Mouse (Mus musculus) forebrain, embryonic 15.5 days (tissue): Measurements from ENCODE around the gene Gm35549. TPM values are rescaled to one million over a fixed set of nuclear protein-coding genes. Genes with fewer than 3 reads are reported as not detected.
"Not testable (repeated sequence)": the region's sequence is repeated elsewhere in the genome, so short reads cannot be mapped to it uniquely, and the experiment has no call there.

Experiments
- ATAC-seq: fragments of 200-750 bp; cut with Nextera tagmentation; replicated peaks from 2 replicates; pipeline ENCODE4 v1.8.0; 2017; ENCODE audit warnings: mild to moderate bottlenecking, moderate TSS enrichment, moderate library complexity
- H3K27ac ChIP-seq: fragments of 300-500 bp; sonication (generic); replicated peaks from 2 replicates; pipeline ENCODE4 v1.5.1; 2015; ENCODE audit warnings: mild to moderate bottlenecking, inconsistent platforms
- H3K27me3 ChIP-seq: fragments of 300-500 bp; sonication (generic); 2 replicates; pipeline ENCODE4 v1.6.1; 2015; ENCODE audit warnings: inconsistent platforms
- H3K36me3 ChIP-seq: fragments of 300-500 bp; sonication (generic); 2 replicates; pipeline ENCODE4 v1.6.1; 2015; ENCODE audit warnings: mild to moderate bottlenecking, inconsistent platforms
- H3K4me1 ChIP-seq: fragments of 300-500 bp; sonication (generic); 2 replicates; pipeline ENCODE4 v1.6.1; 2015; ENCODE audit warnings: inconsistent platforms
- H3K4me2 ChIP-seq: fragments of 300-500 bp; sonication (generic); replicated peaks from 2 replicates; pipeline ENCODE4 v1.6.1; 2015; ENCODE audit warnings: mild to moderate bottlenecking, inconsistent platforms
- H3K4me3 ChIP-seq: fragments of 300-500 bp; sonication (generic); 2 replicates; pipeline ENCODE4 v1.5.1; 2015; ENCODE audit warnings: mild to moderate bottlenecking, inconsistent platforms
- H3K9ac ChIP-seq: fragments of 300-500 bp; sonication (generic); replicated peaks from 2 replicates; pipeline ENCODE4 v1.6.1; 2015; ENCODE audit warnings: mild to moderate bottlenecking, inconsistent platforms
- H3K9me3 ChIP-seq: fragments of 300-500 bp; sonication (generic); 2 replicates; pipeline ENCODE4 v1.6.1; 2016; ENCODE audit warnings: inconsistent platforms
- WGBS: fragments of 180-500 bp; shearing (Covaris S2); methylation state at CpG from one replicate; pipeline ENCODE4 v1.1.7; 2015; ENCODE audit warnings: mixed read lengths; 5-methylcytosine and 5-hydroxymethylcytosine counted together
- polyA plus RNA-seq: library from polyadenylated mRNA; unstranded; fragments of >200 nt; fragmentation: Nextera tagmentation; extraction: Ambion mirVana; gene quantifications from 2 replicates; pipeline ENCODE4 v1.2.1, GENCODE M21; 2015

Gene Gm35549
- polyA plus RNA-seq, 1 experiment from 2014 or later: 0.50 TPM

DNA sequence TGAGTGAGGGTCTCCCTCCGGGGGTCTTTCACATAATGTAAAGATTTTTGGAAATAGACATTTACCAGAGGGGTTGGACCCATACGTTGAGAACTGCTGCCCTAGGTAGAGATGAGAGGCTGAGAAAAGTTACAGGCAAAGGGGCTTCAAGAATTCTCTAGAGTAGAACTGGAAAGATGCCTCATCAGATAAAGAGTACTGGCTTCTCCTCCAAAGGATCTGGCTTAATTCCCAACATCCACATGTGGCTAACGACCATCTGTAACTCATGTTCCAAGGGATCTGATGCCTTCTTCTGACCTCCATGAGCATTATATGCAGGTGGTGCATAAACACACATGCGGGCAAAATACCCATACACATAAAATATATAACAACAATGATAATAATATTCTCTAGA is 11.8 kb upstream of the Gm35549 start:
- no peak for ATAC-seq
- 94% methylated on average over 4 of the region's 4 CpGs for WGBS
- no peaks in the 10 kb centered on the region for H3K4me1 ChIP-seq

DNA sequence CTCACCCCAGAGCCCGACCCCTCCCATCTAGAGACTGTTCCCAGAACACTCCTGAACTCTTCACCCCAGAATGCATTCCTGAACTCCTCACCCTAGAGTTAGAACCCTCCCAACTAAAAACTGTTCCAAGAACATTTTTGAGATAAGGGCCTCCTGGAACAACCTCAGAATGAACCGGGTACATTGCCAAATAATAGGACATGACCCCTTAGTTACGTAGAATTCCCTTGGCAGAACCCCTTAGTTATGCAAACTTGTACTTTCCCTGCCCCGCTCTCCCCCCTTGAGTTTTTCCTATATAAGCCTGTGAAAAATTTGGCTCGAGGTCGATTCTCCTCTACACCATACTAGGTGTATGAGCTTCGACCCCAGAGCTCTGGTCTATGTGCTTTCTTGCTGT is 11.3 kb upstream of the Gm35549 start:
- not testable (repeated sequence) for H3K4me3 ChIP-seq, H3K4me2 ChIP-seq, H3K9ac ChIP-seq, H3K9me3 ChIP-seq, H3K27me3 ChIP-seq, H3K27ac ChIP-seq, H3K4me1 ChIP-seq, ATAC-seq
- 96% methylated on average over 2 of the region's 7 CpGs for WGBS
- peaks cover 94% of the 10 kb centered on the region for H3K36me3 ChIP-seq

More for the DNA sequence above, 11.8 kb upstream of the Gm35549 start:
- H3K4me3 ChIP-seq: no peak overlapping the region
- no peak overlapping the region for H3K4me2 ChIP-seq
- no peaks in the 10 kb centered on the region; the same call in 1 of the 2 replicates for H3K9me3 ChIP-seq
- no peaks in the 10 kb centered on the region for H3K27me3 ChIP-seq
- H3K27ac ChIP-seq: no peak overlapping the region
- peaks cover 94% of the 10 kb centered on the region for H3K36me3 ChIP-seq
- no peak overlapping the region for H3K9ac ChIP-seq

DNA sequence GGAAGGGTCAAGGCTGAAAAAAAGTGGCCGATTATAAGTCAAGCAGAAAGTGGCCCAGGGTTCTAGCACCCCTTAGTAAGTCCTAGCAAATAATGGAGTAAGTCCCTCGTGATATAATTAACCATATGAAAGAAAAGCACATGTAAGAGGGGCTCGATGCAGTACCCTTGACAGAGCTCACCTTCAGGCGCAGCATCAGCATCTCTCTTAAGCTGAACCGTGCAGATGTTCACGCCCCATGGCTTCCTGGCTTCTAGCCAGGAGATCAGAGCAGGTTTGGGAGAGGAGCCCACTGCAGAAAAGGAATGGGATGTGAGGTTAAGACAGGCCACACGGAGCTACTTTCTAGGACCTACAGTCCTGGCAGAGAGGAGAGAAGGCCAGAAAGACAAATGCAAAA is 10.7 kb upstream of the Gm35549 start:
- H3K9me3 ChIP-seq: no peaks in the 10 kb centered on the region; the same call in 1 of the 2 replicates
- 89% methylated on average over 7 of the region's 7 CpGs for WGBS
- no peak overlapping the region for H3K9ac ChIP-seq
- no peaks in the 10 kb centered on the region for H3K4me1 ChIP-seq
- H3K4me2 ChIP-seq: no peak overlapping the region
- no peaks in the 10 kb centered on the region for H3K27me3 ChIP-seq
- H3K36me3 ChIP-seq: peaks cover 94% of the 10 kb centered on the region
- H3K27ac ChIP-seq: no peak overlapping the region
- no peak overlapping the region for H3K4me3 ChIP-seq
- ATAC-seq: no peak

DNA sequence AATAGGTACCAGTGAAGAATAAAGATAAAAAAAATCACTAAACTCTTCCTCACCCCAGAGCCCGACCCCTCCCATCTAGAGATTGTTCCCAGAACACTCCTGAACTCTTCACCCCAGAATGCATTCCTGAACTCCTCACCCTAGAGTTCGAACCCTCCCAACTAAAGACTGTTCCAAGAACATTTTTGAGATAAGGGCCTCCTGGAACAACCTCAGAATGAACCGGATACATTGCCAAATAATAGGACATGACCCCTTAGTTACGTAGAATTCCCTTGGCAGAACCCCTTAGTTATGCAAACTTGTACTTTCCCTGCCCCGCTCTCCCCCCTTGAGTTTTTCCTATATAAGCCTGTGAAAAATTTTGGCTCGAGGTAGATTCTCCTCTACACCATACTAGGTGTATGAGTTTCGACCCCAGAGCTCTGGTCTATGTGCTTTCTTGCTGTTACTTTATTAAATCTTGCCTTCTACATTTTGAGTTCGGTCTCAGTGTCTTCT is 4.0 kb upstream of the Gm35549 start:
- not testable (repeated sequence) for H3K9me3 ChIP-seq, H3K27ac ChIP-seq, H3K9ac ChIP-seq, H3K27me3 ChIP-seq, H3K4me3 ChIP-seq, ATAC-seq, H3K4me2 ChIP-seq
- peaks cover 11% of the 10 kb centered on the region; the same call in 1 of the 2 replicates for H3K4me1 ChIP-seq
- 94% methylated on average over 8 of the region's 8 CpGs for WGBS
- H3K36me3 ChIP-seq: peaks cover 46% of the 10 kb centered on the region

DNA sequence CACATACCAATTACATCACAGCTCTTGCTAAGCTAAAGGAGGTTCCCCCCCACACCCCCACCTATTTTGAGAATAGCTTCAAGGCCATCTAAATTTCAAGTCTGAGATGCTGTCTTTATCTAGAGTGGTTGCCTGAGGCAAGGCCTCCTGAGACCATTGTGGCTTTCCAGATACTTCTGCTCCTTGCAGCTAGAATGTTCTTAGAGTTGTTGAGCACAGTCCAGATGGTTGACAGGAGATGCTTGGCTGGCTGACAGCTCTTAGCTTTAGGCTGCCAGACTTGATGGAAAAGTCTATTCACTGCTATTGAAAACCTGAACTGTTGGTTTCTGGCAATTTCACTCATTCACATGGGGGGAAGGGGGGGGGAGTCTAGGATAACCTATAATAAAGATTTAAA is 2.3 kb upstream of the Gm35549 start:
- Histone ChIP-seq H3K9ac (no peak overlapping the region), H3K27ac (peak overlapping the region; percentile 34; the same call in 1 of the 2 replicates), H3K36me3 (peaks cover 29% of the 10 kb centered on the region), H3K4me3 (no peak overlapping the region), H3K4me1 (peaks cover 11% of the 10 kb centered on the region; the same call in 1 of the 2 replicates), H3K9me3 (0 out of 2 replicates have a peak, but pooled peaks cover 2% of the 10 kb centered on the region), H3K4me2 (no peak overlapping the region), H3K27me3 (no peaks in the 10 kb centered on the region)
- ATAC-seq: peak; percentile 69

DNA sequence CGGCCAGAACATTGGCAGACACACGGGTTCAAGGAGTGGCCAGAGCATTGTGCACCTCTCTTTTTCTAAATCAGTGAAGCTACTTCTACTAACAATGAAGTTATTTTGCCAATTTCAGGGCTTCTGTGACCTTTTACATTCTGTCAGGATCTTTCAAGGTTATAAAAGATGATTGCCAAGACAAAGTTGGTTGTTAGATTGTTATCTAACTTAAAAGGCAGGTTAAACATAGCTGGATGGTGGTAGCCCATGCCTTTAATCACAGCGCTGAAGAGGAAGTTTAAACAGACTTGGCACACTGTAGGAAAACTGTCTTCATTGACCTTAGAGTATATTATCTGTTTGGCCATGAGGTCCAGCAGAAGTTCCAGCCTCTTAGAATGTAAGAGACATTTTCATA is 1.8 kb upstream of the Gm35549 start:
- Histone ChIP-seq H3K36me3 (peaks cover 24% of the 10 kb centered on the region), H3K27ac (peak overlapping the region; percentile 34; the same call in 1 of the 2 replicates), H3K27me3 (no peaks in the 10 kb centered on the region), H3K4me3 (no peak overlapping the region), H3K4me2 (no peak overlapping the region), H3K9ac (no peak overlapping the region), H3K9me3 (0 out of 2 replicates have a peak, but pooled peaks cover 2% of the 10 kb centered on the region), H3K4me1 (peaks cover 11% of the 10 kb centered on the region; the same call in 1 of the 2 replicates)
- 80% methylated on average over 3 of the region's 3 CpGs for WGBS
- ATAC-seq: no peak

DNA sequence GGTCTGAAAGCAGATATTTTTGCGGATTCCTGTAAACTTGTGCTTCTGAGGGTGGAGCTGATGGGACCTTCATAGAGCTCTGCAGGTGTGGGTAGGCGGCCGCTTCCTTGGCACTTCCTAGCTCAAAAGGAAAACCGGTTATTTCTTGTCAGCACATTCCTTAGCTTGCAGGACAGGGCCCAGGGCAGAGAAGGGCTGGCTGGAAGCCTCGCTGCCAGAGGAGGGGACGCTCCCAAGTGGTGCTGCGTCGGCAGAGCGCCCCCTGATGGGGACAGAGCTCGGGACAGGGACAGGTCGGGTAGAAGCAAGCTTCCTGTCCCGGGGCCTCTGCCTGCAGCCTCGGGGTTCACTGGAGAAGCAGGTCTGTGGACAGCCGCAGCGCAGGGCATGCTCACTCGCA is 6.2 kb downstream of the Gm35549 start:
- H3K9ac ChIP-seq: no peak overlapping the region
- no peak for ATAC-seq
- H3K27ac ChIP-seq: no peak overlapping the region
- H3K9me3 ChIP-seq: no peaks in the 10 kb centered on the region
- H3K36me3 ChIP-seq: peaks cover 4% of the 10 kb centered on the region
- H3K4me3 ChIP-seq: no peak overlapping the region
- no peak overlapping the region for H3K4me2 ChIP-seq
- H3K4me1 ChIP-seq: peaks cover 18% of the 10 kb centered on the region
- H3K27me3 ChIP-seq: no peaks in the 10 kb centered on the region
- WGBS: 27% methylated on average over 16 of the region's 16 CpGs

DNA sequence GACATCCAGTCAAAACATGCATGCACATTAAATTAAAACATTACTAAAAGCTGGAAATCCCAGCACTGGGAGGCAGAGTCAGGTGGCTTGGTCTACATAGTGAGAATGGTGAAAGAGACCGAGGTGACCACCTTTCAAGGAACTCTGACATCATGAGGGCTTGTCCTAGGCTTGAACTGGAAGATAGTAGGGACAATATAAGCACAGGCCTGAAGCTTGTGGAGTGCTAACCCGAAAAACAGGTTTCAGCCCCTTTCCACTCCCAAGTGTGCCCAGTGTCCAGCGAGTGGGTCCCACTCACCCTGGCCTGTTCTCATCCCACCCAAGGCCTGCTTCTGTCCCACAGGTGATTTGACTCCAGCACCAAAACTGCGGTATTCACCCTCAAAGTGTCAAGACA is 6.6 kb downstream of the Gm35549 start:
- peaks cover 4% of the 10 kb centered on the region for H3K36me3 ChIP-seq
- no peak overlapping the region for H3K4me2 ChIP-seq
- H3K27ac ChIP-seq: peak overlapping the region; percentile 57
- no peaks in the 10 kb centered on the region for H3K9me3 ChIP-seq
- 77% methylated on average over 4 of the region's 4 CpGs for WGBS
- no peaks in the 10 kb centered on the region for H3K27me3 ChIP-seq
- no peak overlapping the region for H3K4me3 ChIP-seq
- peak; percentile 51; the same call in 1 of the 2 replicates for ATAC-seq
- no peak overlapping the region for H3K9ac ChIP-seq
- H3K4me1 ChIP-seq: peaks cover 18% of the 10 kb centered on the region

DNA sequence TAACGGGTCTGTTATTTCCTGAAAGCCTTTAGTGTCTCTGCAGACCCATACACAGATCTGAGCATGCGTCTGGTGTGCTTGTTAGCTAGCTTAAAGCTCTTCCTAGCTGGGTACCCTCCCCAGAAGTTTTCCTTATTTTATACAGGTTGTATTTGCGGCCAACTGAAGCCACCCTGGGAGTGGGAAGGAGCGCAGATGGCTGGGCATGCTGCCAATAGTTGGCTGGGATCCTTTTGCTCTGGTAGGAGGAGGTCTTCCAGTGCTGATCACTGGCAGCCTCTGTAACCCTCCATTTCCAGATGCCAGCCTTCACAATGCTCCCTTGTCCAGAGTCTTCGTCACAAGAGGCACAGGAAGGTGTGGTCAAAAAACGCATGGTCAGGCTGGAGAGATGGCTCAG is 7.0 kb downstream of the Gm35549 start:
- ATAC-seq: peak; percentile 92

DNA sequence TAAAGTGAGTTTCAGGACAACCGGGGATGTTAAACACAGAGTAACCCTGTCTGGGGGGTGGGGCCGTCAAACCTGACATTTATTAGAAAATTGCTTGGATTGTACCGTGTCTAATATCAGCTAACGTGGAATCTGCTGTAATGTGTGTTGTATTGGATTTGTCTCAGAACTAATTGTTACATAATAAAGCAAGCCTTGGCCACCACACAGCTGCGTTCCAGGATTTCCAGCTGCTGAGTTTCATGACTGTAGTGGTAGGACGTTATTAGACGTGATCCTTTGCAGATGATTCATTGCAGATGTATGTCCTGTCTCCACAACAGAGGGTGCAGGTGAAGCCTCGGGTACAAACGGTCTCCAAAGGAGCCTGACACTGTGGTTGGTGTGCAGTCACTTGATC is 7.7 kb downstream of the Gm35549 start:
- ATAC-seq: 0 out of 2 replicates have a peak, but pooled peaks have one; percentile 10

More for the DNA sequence above, 7.0 kb downstream of the Gm35549 start:
- no peaks in the 10 kb centered on the region for H3K9me3 ChIP-seq
- H3K36me3 ChIP-seq: peaks cover 4% of the 10 kb centered on the region
- H3K27me3 ChIP-seq: no peaks in the 10 kb centered on the region
- no peak overlapping the region for H3K4me3 ChIP-seq
- no peak overlapping the region for H3K9ac ChIP-seq
- H3K4me1 ChIP-seq: peaks cover 18% of the 10 kb centered on the region
- H3K27ac ChIP-seq: peak overlapping the region; percentile 57
- 18% methylated on average over 6 of the region's 6 CpGs for WGBS
- no peak overlapping the region for H3K4me2 ChIP-seq

DNA sequence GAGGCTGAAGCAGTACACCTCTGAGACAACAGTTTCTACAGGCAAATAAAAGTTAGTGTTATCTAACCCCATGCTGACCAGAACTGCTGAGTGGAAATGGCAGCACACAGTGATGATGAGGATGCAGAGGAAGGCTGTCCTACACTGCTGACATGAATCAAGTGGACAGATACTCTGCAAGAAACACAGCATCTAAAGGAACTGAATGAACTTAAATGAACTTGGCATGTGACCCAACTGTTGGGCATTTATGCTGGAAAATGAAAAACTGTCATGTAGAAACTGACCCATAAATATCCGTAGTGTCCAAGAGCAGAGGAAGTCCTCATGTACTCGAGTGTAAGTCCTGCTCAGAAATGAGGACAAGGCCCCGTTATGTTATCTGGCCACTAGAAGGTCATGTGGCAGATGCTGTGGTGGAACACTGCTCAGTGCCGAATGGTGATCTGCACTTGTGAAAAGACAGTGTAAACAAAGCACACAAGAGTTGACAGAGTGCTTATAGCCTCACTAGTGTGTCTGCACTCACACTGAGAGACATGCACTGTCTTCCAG is 13.9 kb downstream of the Gm35549 start:
- H3K4me3 ChIP-seq: no peak overlapping the region
- WGBS: 84% methylated on average over 4 of the region's 4 CpGs
- peaks cover 38% of the 10 kb centered on the region for H3K36me3 ChIP-seq
- H3K9me3 ChIP-seq: no peaks in the 10 kb centered on the region
- H3K4me2 ChIP-seq: no peak overlapping the region
- no peaks in the 10 kb centered on the region for H3K27me3 ChIP-seq
- no peaks in the 10 kb centered on the region for H3K4me1 ChIP-seq
- H3K9ac ChIP-seq: no peak overlapping the region
- no peak overlapping the region for H3K27ac ChIP-seq
- no peak for ATAC-seq

More for the DNA sequence above, 7.7 kb downstream of the Gm35549 start:
- H3K4me2 ChIP-seq: no peak overlapping the region
- peaks cover 18% of the 10 kb centered on the region for H3K4me1 ChIP-seq
- no peak overlapping the region for H3K4me3 ChIP-seq
- H3K27ac ChIP-seq: peak overlapping the region; percentile 57
- H3K9ac ChIP-seq: no peak overlapping the region
- peaks cover 4% of the 10 kb centered on the region for H3K36me3 ChIP-seq
- no peaks in the 10 kb centered on the region for H3K27me3 ChIP-seq
- WGBS: 49% methylated on average over 9 of the region's 9 CpGs
- H3K9me3 ChIP-seq: no peaks in the 10 kb centered on the region

DNA sequence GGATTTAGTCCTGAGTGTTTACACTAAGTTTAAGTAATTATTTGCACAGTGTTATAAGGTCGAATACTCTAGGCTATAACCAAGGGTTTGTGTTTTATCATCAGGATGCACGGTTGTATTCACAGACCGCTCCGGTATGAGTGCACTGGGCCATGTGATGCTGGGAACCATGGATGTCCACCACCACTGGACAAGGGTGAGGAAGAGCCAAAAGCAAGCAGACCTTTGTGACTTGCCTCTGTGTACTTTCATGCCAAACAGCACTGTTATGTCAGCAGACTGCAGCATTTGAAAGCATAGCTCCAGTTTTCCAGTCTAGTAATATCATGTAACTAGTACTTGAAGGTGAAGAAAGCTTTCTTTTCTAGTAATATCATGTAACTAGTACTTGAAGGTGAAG is 17.1 kb downstream of the Gm35549 start:
- Histone ChIP-seq H3K9ac (no peak overlapping the region), H3K4me3 (no peak overlapping the region), H3K4me1 (no peaks in the 10 kb centered on the region), H3K27me3 (no peaks in the 10 kb centered on the region), H3K27ac (no peak overlapping the region), H3K9me3 (no peaks in the 10 kb centered on the region), H3K4me2 (no peak overlapping the region), H3K36me3 (peaks cover 46% of the 10 kb centered on the region)
- 95% methylated on average over 4 of the region's 4 CpGs for WGBS
- no peak for ATAC-seq
